In the genomic region with DNA sequence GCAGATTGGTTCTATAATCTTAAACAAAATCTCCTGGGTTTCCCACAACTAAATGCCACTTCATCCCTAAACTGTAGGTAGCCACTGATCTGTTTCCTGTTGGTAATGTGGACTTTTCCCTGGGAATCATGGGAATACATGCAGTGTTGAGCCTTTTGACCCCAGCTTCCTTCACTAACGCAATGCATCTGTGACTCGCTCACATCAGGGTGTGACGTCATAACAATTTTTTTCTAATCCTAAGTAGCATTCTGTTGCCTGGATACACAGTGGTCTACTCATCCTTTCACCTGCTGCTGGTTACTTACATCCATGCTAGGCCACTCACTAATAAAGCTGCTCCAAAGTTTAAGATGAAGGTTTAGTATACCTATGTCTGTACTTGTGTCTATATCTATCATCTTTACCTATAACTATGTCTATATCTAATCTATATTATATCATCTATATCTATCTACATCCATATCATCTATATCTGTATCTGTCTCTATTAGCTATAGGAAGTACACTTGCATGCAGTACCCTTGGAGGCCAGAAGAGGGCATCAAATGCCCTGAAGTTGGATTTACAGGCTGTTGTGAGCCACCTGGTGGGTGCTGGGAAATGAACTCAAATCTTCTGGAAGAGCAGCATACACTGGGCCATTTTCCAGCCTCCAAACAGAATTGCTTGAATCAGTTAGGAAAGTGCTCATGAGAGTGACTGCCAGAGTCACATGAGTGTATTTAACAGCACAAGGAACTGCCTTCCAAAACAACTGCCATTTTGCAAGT, we compare ENCODE assay signal across 9 mouse cellular contexts.
DNase-seq lines count a peak whose midpoint lies in the region; TF ChIP-seq lines count a peak whose summit lies in the region.
"Had no signal": no experiment of that assay in that cellular context is flagged by ENCODE, and none has a peak within 500 bp of the region (broad histone marks: within the 10 kb centered on the region; RNA-seq: fewer than 3 reads in every experiment).

No protein-coding gene starts in this region.

- no peak for TF ChIP-seq EP300 in MEL (IDR thresholded peaks at IDR 0.05; ENCODE audit: low read depth in 1 of 2, low read length in 2 of 2)

- DNase-seq in layer of hippocampus, adult 2 months (ENCODE audit: low spot score in 2 of 2): no peak
- DNase-seq in layer of hippocampus, adult 18-20 months (ENCODE audit: low spot score in 2 of 2): no peak
- peak; percentile 68 for DNase-seq in MEL (ENCODE audit: low read depth, low spot score)
- peak; percentile 34 to 43 for DNase-seq in spleen, postnatal 36 days (ENCODE audit: low spot score in 2 of 2)
- no peak for DNase-seq in layer of hippocampus, postnatal 25 days (ENCODE audit: extremely low spot score in 1 of 2, low spot score in 1 of 2)
- no peak for DNase-seq in gastrocnemius, postnatal 10 days
- no peak for DNase-seq in gastrocnemius, postnatal 14 days

- H3K9ac ChIP-seq in MEL (ENCODE audit: control insufficient read depth, low read depth, low read length, poor library complexity, severe bottlenecking): no peak overlapping the region
- H3K9ac ChIP-seq: midbrain, embryonic 12.5 days had no signal

- no peaks in the 10 kb centered on the region for H3K4me1 ChIP-seq in MEL (ENCODE audit: control insufficient read depth in 1 of 2, insufficient read depth in 2 of 2, low read length in 2 of 2)
- no peaks in the 10 kb centered on the region for H3K4me1 ChIP-seq in cortical plate, adult 2 months (ENCODE audit: control insufficient read depth, insufficient read depth, low read length)

- H3K4me3 ChIP-seq in layer of hippocampus, adult 2 months: no peak overlapping the region
- no peak overlapping the region for H3K4me3 ChIP-seq in MEL (ENCODE audit: control insufficient read depth in 1 of 2, insufficient read depth in 1 of 2, low read depth in 2 of 2, low read length in 2 of 2)
- H3K4me3 ChIP-seq in cortical plate, adult 2 months (ENCODE audit: insufficient read depth, low read length): no peak overlapping the region
- H3K4me3 ChIP-seq: midbrain, embryonic 12.5 days had no signal

- no peak for TF ChIP-seq POLR2A in MEL (IDR thresholded peaks at IDR 0.05; ENCODE audit: control insufficient read depth in 1 of 2, insufficient read depth in 1 of 2, low read depth in 1 of 2, low read length in 2 of 2, poor library complexity in 1 of 2)
- TF ChIP-seq POLR2A in cortical plate, adult 2 months (IDR thresholded peaks at IDR 0.05; ENCODE audit: extremely low read depth, insufficient read depth, low read length): no peak

- TF ChIP-seq CTCF in layer of hippocampus, adult 2 months (conservative IDR thresholded peaks at IDR 0.05): peak; percentile 76
- peak; percentile 52 to 95 (median 56) for TF ChIP-seq CTCF in MEL (IDR thresholded peaks at IDR 0.05 in 2 of 3, conservative IDR thresholded peaks at IDR 0.05 in 1 of 3; ENCODE audit: control insufficient read depth in 1 of 3, insufficient read depth in 1 of 3, low read depth in 2 of 3, low read length in 3 of 3, poor library complexity in 1 of 3, severe bottlenecking in 1 of 3)
- peak; percentile 25; the same call in 1 of the 2 replicates for TF ChIP-seq CTCF in cortical plate, adult 2 months (IDR thresholded peaks at IDR 0.05; ENCODE audit: extremely low read depth, insufficient read depth, low read length)

- intact Hi-C loops in gastrocnemius, postnatal 14 days (cut with DNase I; ENCODE audit: low total_unique reads): no loop called here

- H3K27ac ChIP-seq in layer of hippocampus, adult 2 months: no peak overlapping the region
- no peak overlapping the region for H3K27ac ChIP-seq in MEL (ENCODE audit: control insufficient read depth, low read depth, low read length)
- H3K27ac ChIP-seq in cortical plate, adult 2 months (ENCODE audit: insufficient read depth, low read length): no peak overlapping the region
- H3K27ac ChIP-seq: midbrain, embryonic 12.5 days had no signal

- H3K36me3 ChIP-seq in MEL (ENCODE audit: control insufficient read depth in 1 of 2, insufficient read depth in 2 of 2, low read length in 2 of 2): no peaks in the 10 kb centered on the region
- H3K36me3 ChIP-seq: midbrain, embryonic 12.5 days had no signal

- no peaks in the 10 kb centered on the region for H3K9me3 ChIP-seq in MEL (replicated peaks; ENCODE audit: insufficient read depth, low read length)

- TF ChIP-seq RAD21 in MEL (IDR thresholded peaks at IDR 0.05; ENCODE audit: low read depth, low read length): peak; percentile 58

- no peaks in the 10 kb centered on the region for H3K27me3 ChIP-seq in MEL (ENCODE audit: control insufficient read depth in 1 of 2, insufficient read depth in 2 of 2, low read length in 2 of 2)
- H3K27me3 ChIP-seq: midbrain, embryonic 12.5 days had no signal

- H3K79me2 ChIP-seq in MEL (ENCODE audit: control insufficient read depth, insufficient read depth, low read length, poor library complexity): no peaks in the 10 kb centered on the region

TF ChIP-seq in MEL, 35 proteins besides CTCF, POLR2A, EP300 and RAD21:
- no peak for TF ChIP-seq CHD1 (IDR thresholded peaks at IDR 0.05; ENCODE audit: low read depth, low read length)
- TF ChIP-seq CHD2 (IDR thresholded peaks at IDR 0.05; ENCODE audit: low read length): no peak
- TF ChIP-seq ZC3H11A (IDR thresholded peaks at IDR 0.05; ENCODE audit: low read depth, low read length): peak; percentile 17; the same call in 1 of the 2 replicates
- no peak for TF ChIP-seq MYB (IDR thresholded peaks at IDR 0.05; ENCODE audit: low read depth, low read length)
- TF ChIP-seq SMC3 (IDR thresholded peaks at IDR 0.05; ENCODE audit: low read depth, low read length): peak; percentile 88
- TF ChIP-seq GATA1 (IDR thresholded peaks at IDR 0.05; ENCODE audit: low read depth, low read length): peak; percentile 6; the same call in 1 of the 2 replicates

Comparison
In these comparisons a context has a peak if more than half of its experiments do, and no peak if none do; other contexts are left out.
1. DNase-seq: peak in MEL (single experiment) and spleen, postnatal 36 days (2 of 2); none in layer of hippocampus, adult 2 months (0 of 2), layer of hippocampus, adult 18-20 months (0 of 2), layer of hippocampus, postnatal 25 days (0 of 2), gastrocnemius, postnatal 10 days (single experiment) and gastrocnemius, postnatal 14 days (single experiment).
2. CTCF ChIP-seq: peak in every context shown above with its lines; median percentile 76 in layer of hippocampus, adult 2 months; 56 in MEL; 25 in cortical plate, adult 2 months.